Mouse (Mus musculus): ENCODE measurements around the gene Mybphl. TPM values are rescaled to one million over a fixed set of nuclear protein-coding genes. Genes with fewer than 3 reads are reported as not detected.
A peak's percentile ranks its signal among the peaks of the same experiment; 100 is the strongest.

Mybphl gene
- total RNA-seq, 1 experiment = not detected

- no peak for TF ChIP-seq MAFK (IDR thresholded peaks at IDR 0.05; ENCODE audit: insufficient read depth, low read depth, low read length)
- no peak for TF ChIP-seq ZNF384 (IDR thresholded peaks at IDR 0.05; ENCODE audit: low read depth, low read length)
- TF ChIP-seq HCFC1 (IDR thresholded peaks at IDR 0.05; ENCODE audit: borderline replicate concordance, insufficient read depth, low read length) = no peak
- no peak for TF ChIP-seq CHD2 (IDR thresholded peaks at IDR 0.05; ENCODE audit: low read depth, low read length)
- TF ChIP-seq ZC3H11A (IDR thresholded peaks at IDR 0.05; ENCODE audit: borderline replicate concordance, low read depth, low read length) = no peak
- in situ Hi-C loops (cut with MboI; ENCODE audit: low sequenced_read_pairs in 2 of 2, unreplicated experiment in 2 of 2) = no loop called here
- H3K9me3 ChIP-seq (ENCODE audit: control insufficient read depth, insufficient read depth, low read depth, low read length) = no peaks in the 10 kb centered on the region
- peaks cover 3 to 14% of the 10 kb centered on the region in 2 experiments; a peak in 2 of 4 replicates for H3K4me1 ChIP-seq (ENCODE audit: control insufficient read depth in 2 of 2, insufficient read depth in 2 of 2, low read length in 2 of 2, poor library complexity in 1 of 2)
- no peak for DNase-seq (ENCODE audit: low read depth, low spot score)
- H3K4me3 ChIP-seq (ENCODE audit: insufficient read depth in 1 of 2, low read depth in 1 of 2, low read length in 2 of 2, poor library complexity in 1 of 2, severe bottlenecking in 1 of 2) = no peak overlapping the region
- no peak overlapping the region for H3K27ac ChIP-seq (ENCODE audit: insufficient read depth, low read depth, low read length, poor library complexity, severe bottlenecking)
- no peak overlapping the region for H3K9ac ChIP-seq (ENCODE audit: insufficient read depth, low read depth, low read length, poor library complexity, severe bottlenecking)
- H3K36me3 ChIP-seq (ENCODE audit: control insufficient read depth, insufficient read depth, low read length, poor library complexity, severe bottlenecking) = peaks cover 10% of the 10 kb centered on the region
Measured at GRCm38 (mm10) chr3:108380695-108381094, 16.0 kb downstream of the Mybphl start.

DNA sequence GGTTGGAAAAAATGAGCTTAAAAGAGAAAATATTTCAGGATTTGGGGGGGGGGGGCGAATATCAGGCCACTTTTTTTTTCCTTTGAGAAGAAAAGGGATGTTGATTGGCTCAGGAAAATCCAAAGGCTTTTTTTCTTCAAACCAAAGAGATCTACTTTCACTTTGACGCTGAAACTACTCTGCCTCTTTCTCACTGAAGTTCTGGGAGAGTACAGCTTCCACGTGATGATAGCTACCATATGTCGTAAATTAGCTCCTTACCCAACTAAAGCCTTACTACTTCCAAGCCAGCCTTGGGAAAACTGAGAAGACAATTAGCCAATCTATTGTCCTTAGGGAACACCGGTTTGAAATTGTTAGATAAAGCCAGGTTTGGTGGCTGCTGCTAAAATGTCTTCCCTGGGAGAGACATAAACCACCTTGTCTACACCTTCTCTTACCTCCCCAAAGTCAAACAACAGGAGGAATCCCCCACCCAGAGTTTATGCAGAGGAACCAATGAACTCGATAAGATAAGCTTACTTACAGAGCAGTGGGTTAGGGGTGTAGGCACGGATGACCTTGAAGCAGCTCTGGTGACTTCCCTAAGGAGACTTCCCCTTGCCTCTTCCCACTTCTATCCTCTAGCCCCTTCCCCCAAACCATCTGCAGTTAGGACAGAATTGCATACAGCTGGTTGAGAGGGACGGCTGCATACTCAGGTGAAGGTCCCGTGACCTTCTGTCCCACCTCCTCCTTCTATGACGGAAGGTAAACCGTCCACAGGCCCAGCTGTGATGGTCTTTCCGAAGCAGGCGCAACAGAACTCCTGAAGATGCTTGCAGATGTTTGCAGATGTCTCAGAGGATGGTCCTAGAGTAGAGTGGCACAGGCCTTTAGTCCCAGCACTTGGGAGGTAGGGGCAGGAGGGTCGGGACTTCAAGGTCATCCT lies 17.5 kb downstream of the Mybphl start:
- Histone ChIP-seq H3K9ac (ENCODE audit: insufficient read depth, low read depth, low read length, poor library complexity, severe bottlenecking) (no peak overlapping the region), H3K4me3 (ENCODE audit: insufficient read depth in 1 of 2, low read depth in 1 of 2, low read length in 2 of 2, poor library complexity in 1 of 2, severe bottlenecking in 1 of 2) (peak overlapping the region in 1 of 2 experiments; percentile 98; a peak in 1 of 4 replicates), H3K4me1 (ENCODE audit: control insufficient read depth in 2 of 2, insufficient read depth in 2 of 2, low read length in 2 of 2, poor library complexity in 1 of 2) (peaks cover 3 to 22% of the 10 kb centered on the region in 2 experiments; a peak in 3 of 4 replicates), H3K36me3 (ENCODE audit: control insufficient read depth, insufficient read depth, low read length, poor library complexity, severe bottlenecking) (peaks cover 24% of the 10 kb centered on the region), H3K9me3 (ENCODE audit: control insufficient read depth, insufficient read depth, low read depth, low read length) (no peaks in the 10 kb centered on the region), H3K27ac (ENCODE audit: insufficient read depth, low read depth, low read length, poor library complexity, severe bottlenecking) (no peak overlapping the region)
- DNase-seq (ENCODE audit: low read depth, low spot score) = no peak
- TF ChIP-seq CHD2 (IDR thresholded peaks at IDR 0.05; ENCODE audit: low read depth, low read length) = no peak
- no peak for TF ChIP-seq HCFC1 (IDR thresholded peaks at IDR 0.05; ENCODE audit: borderline replicate concordance, insufficient read depth, low read length)
- no peak for TF ChIP-seq MAFK (IDR thresholded peaks at IDR 0.05; ENCODE audit: insufficient read depth, low read depth, low read length)
- no peak for TF ChIP-seq ZNF384 (IDR thresholded peaks at IDR 0.05; ENCODE audit: low read depth, low read length)
- TF ChIP-seq ZC3H11A (IDR thresholded peaks at IDR 0.05; ENCODE audit: borderline replicate concordance, low read depth, low read length) = no peak
- in situ Hi-C loops (cut with MboI; ENCODE audit: low sequenced_read_pairs in 2 of 2, unreplicated experiment in 2 of 2) = no loop called here

GRCm38 (mm10) chr3:108383485-108384354 lies 19.0 kb downstream of the Mybphl start, which contains the start of gene Psrc1:
Psrc1 (plus strand) TSS chr3:108383839.
- Histone ChIP-seq H3K36me3 (ENCODE audit: control insufficient read depth, insufficient read depth, low read length, poor library complexity, severe bottlenecking) (peaks cover 34% of the 10 kb centered on the region), H3K9me3 (ENCODE audit: control insufficient read depth, insufficient read depth, low read depth, low read length) (no peaks in the 10 kb centered on the region), H3K9ac (ENCODE audit: insufficient read depth, low read depth, low read length, poor library complexity, severe bottlenecking) (peak within 1 kb of the TSS; percentile 96), H3K4me3 (ENCODE audit: insufficient read depth in 1 of 2, low read depth in 1 of 2, low read length in 2 of 2, poor library complexity in 1 of 2, severe bottlenecking in 1 of 2) (peak within 1 kb of the TSS; percentile 98 to 99), H3K27ac (ENCODE audit: insufficient read depth, low read depth, low read length, poor library complexity, severe bottlenecking) (peak within 1 kb of the TSS; percentile 92), H3K4me1 (ENCODE audit: control insufficient read depth in 2 of 2, insufficient read depth in 2 of 2, low read length in 2 of 2, poor library complexity in 1 of 2) (peaks cover 3 to 24% of the 10 kb centered on the region in 2 experiments; a peak in 3 of 4 replicates)
- in situ Hi-C loops (cut with MboI; ENCODE audit: low sequenced_read_pairs in 2 of 2, unreplicated experiment in 2 of 2) = no loop called here
- DNase-seq (ENCODE audit: low read depth, low spot score) = peak; percentile 93
- no peak for TF ChIP-seq ZNF384 (IDR thresholded peaks at IDR 0.05; ENCODE audit: low read depth, low read length)
- TF ChIP-seq HCFC1 (IDR thresholded peaks at IDR 0.05; ENCODE audit: borderline replicate concordance, insufficient read depth, low read length) = 0 out of 2 replicates have a peak, but pooled peaks have one; percentile 32
- TF ChIP-seq CHD2 (IDR thresholded peaks at IDR 0.05; ENCODE audit: low read depth, low read length) = no peak
- TF ChIP-seq ZC3H11A (IDR thresholded peaks at IDR 0.05; ENCODE audit: borderline replicate concordance, low read depth, low read length) = no peak
- no peak for TF ChIP-seq MAFK (IDR thresholded peaks at IDR 0.05; ENCODE audit: insufficient read depth, low read depth, low read length)

GRCm38 (mm10) chr3:108384425-108384824 lies 19.7 kb downstream of the Mybphl start:
- H3K27ac ChIP-seq (ENCODE audit: insufficient read depth, low read depth, low read length, poor library complexity, severe bottlenecking) = peak overlapping the region; percentile 92
- in situ Hi-C loops (cut with MboI; ENCODE audit: low sequenced_read_pairs in 2 of 2, unreplicated experiment in 2 of 2) = no loop called here
- H3K4me3 ChIP-seq (ENCODE audit: insufficient read depth in 1 of 2, low read depth in 1 of 2, low read length in 2 of 2, poor library complexity in 1 of 2, severe bottlenecking in 1 of 2) = peak overlapping the region; percentile 98 to 99
- H3K9ac ChIP-seq (ENCODE audit: insufficient read depth, low read depth, low read length, poor library complexity, severe bottlenecking) = peak overlapping the region; percentile 96
- peaks cover 3 to 25% of the 10 kb centered on the region in 2 experiments; a peak in 3 of 4 replicates for H3K4me1 ChIP-seq (ENCODE audit: control insufficient read depth in 2 of 2, insufficient read depth in 2 of 2, low read length in 2 of 2, poor library complexity in 1 of 2)
- H3K9me3 ChIP-seq (ENCODE audit: control insufficient read depth, insufficient read depth, low read depth, low read length) = no peaks in the 10 kb centered on the region
- no peak for TF ChIP-seq MAFK (IDR thresholded peaks at IDR 0.05; ENCODE audit: insufficient read depth, low read depth, low read length)
- no peak for TF ChIP-seq CHD2 (IDR thresholded peaks at IDR 0.05; ENCODE audit: low read depth, low read length)
- TF ChIP-seq HCFC1 (IDR thresholded peaks at IDR 0.05; ENCODE audit: borderline replicate concordance, insufficient read depth, low read length) = no peak
- no peak for TF ChIP-seq ZC3H11A (IDR thresholded peaks at IDR 0.05; ENCODE audit: borderline replicate concordance, low read depth, low read length)
- no peak for TF ChIP-seq ZNF384 (IDR thresholded peaks at IDR 0.05; ENCODE audit: low read depth, low read length)
- no peak for DNase-seq (ENCODE audit: low read depth, low spot score)
- peaks cover 34% of the 10 kb centered on the region for H3K36me3 ChIP-seq (ENCODE audit: control insufficient read depth, insufficient read depth, low read length, poor library complexity, severe bottlenecking)
